Mouse (Mus musculus) bone marrow macrophage, adult 2 months (primary cell): Measurements from ENCODE around the gene Nipsnap3b.

Experiments
- CTCF ChIP-seq: IDR thresholded peaks from 2 replicates; pipeline ENCODE4 v1.5.1; 2012; ENCODE audit warnings: low read depth, mild to moderate bottlenecking, low read length, moderate library complexity
- POLR2A ChIP-seq: IDR thresholded peaks from 2 replicates; pipeline ENCODE4 v1.6.1; 2012; ENCODE audit warnings: mild to moderate bottlenecking, low read depth, low read length, borderline replicate concordance

DNA sequence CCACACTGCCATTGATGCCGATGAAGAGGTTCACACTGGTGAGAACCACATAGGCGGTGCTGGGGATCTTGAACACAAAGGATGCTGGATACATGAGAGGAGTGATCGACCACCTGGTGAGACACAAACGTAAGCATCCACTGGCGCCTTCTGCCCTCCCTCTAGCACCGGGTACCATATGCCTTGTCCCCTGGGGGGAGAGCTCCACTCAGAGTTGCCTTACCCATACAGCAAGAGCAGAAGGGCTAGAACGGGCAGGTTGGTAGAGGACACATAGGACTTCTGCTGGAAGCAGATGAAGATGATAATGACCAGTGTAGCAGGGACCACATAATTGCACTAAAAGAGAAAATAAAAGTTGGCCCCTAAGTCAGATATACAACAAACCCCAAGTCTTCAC is 34.1 kb downstream of the Nipsnap3b start:
- no peak for TF ChIP-seq POLR2A
- no peak for TF ChIP-seq CTCF
